Mouse (Mus musculus): ENCODE measurements around the gene Frmd8.

- no peak for TF ChIP-seq CTCF (conservative IDR thresholded peaks at IDR 0.05; ENCODE audit: low read length)
- no peak for TF ChIP-seq NANOG (IDR thresholded peaks at IDR 0.05; ENCODE audit: borderline replicate concordance, low read length)
- no peak for TF ChIP-seq POU5F1 (IDR thresholded peaks at IDR 0.05; ENCODE audit: borderline replicate concordance, low read length)
These were observed 71.8 kb downstream of the Frmd8 start for GRCm38 (mm10) chr19:5803041-5803880.
